Mouse (Mus musculus): Measurements from ENCODE around the gene Cpsf2. TPM values are rescaled to one million over a fixed set of nuclear protein-coding genes. Genes with fewer than 3 reads are reported as not detected.

The Cpsf2 gene
- polyA plus RNA-seq (2012; rRNA removed), result 3.0 and 3.5 TPM in 2 replicates

DNA sequence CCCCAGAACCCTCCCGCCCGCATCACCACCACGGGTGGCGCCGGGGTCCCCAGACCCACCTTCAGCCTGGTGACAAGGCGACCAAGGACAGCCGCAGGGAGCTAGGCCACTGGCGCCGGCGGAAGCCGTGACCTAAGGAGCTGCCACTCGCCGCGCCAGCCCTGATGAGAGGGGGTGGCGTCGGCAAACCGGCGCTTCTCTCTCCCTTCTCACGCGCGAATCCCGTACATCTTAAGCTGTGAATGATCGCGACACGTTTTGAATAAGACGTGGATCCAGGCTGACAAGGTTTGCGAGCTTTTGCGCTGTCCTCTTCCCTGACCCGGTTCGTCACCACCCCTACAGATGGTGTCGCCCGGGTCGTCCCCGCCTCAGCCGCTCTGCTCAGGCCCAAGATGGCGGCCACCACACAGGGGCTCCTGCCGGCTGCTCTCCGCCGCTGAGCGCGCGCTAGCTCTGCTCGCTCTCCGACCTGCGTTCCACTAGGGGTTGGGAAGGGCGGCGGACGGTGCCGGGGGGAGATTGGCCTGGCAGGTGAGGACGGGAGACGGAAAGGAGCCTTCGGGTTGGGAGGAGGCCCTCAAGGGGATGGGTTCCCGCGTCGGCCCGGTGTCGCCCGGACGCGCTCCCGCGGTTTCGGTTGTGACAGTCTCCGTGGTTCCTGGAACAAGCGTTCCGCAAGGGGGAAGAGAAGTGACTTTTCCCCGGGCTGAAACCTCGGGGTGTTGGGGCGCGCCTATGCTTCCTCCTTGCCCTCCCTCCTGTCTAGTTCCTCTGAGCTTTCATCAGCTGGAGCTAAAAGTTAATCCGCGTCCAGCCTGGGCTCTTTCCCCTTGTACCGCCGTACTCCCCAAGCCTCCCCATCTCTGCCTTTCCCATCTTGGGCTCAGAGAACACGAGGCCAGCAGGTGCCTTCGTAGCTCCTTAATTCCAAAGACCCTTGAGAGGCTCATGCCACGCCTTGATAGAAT, at the start of gene Cpsf2:
Gene Cpsf2 (plus strand): TSS at position 388 of the 971 bp plus-strand sequence.

GRCm38 (mm10) chr12:101957942-101958544, 17.7 kb upstream of the Cpsf2 start, which contains the start of gene Atxn3:
TSS of gene Atxn3 (minus strand) at chr12:101958246.

Other genes starting within 250 kb of the Cpsf2 start
- 43.4 and 47.5 TPM in 2 replicates for gene Fbln5, start 156.9 kb upstream of the Cpsf2 start, polyA plus RNA-seq (2012; rRNA removed)
- gene Trip11, start 62.7 kb upstream of the Cpsf2 start, polyA plus RNA-seq (2012; rRNA removed), result 3.3 and 4.8 TPM in 2 replicates
- gene Atxn3, start 17.7 kb upstream of the Cpsf2 start, polyA plus RNA-seq (2012; rRNA removed), result 1.8 and 2.0 TPM in 2 replicates
- gene Slc24a4, start 152.7 kb downstream of the Cpsf2 start, polyA plus RNA-seq (2012; rRNA removed), result 1.9 and 2.8 TPM in 2 replicates